Mouse (Mus musculus) liver, postnatal 0 days (tissue): ENCODE measurements at regions not wholly inside any gene's neighbourhood (a gene's known extent, or its start where the extent isn't known, plus 50 kb on each side); places are given as distances from the start of the nearest gene placed in this dataset.

Experiments used
- ATAC-seq: fragments of 200-750 bp; cut with Nextera tagmentation; 2 replicates; pipeline ENCODE4 v1.8.0; 2017; ENCODE audit warnings: mild to moderate bottlenecking, moderate library complexity
- DNase-seq: peaks from one replicate; pipeline ENCODE4 v3.0.0-alpha.2; 2016
- H3K27ac ChIP-seq: fragments of 300-500 bp; sonication (generic); 2 replicates; pipeline ENCODE4 v1.5.1; 2014; ENCODE audit warnings: antibody characterized with exemption, moderate library complexity, mild to moderate bottlenecking, low read depth
- H3K27me3 ChIP-seq: fragments of 300-500 bp; sonication (generic); 2 replicates; pipeline ENCODE4 v1.6.1; 2014; ENCODE audit warnings: low read length, control low read depth, mixed read lengths; ENCODE audit not compliant: insufficient read depth
- H3K36me3 ChIP-seq: fragments of 300-500 bp; sonication (generic); replicated peaks from 2 replicates; pipeline ENCODE4 v1.6.1; 2014; ENCODE audit warnings: mild to moderate bottlenecking, control low read depth, low read length, moderate library complexity, mixed read lengths; ENCODE audit not compliant: insufficient read depth
- H3K4me1 ChIP-seq: fragments of 300-500 bp; sonication (generic); 2 replicates; pipeline ENCODE4 v1.6.1; 2014; ENCODE audit warnings: antibody characterized with exemption, mild to moderate bottlenecking, control low read depth; ENCODE audit not compliant: insufficient read depth
- H3K4me2 ChIP-seq: fragments of 300-500 bp; sonication (generic); 2 replicates; pipeline ENCODE4 v1.6.1; 2014; ENCODE audit warnings: low read depth, mild to moderate bottlenecking, low read length, moderate library complexity, mixed read lengths
- H3K4me3 ChIP-seq: fragments of 300-500 bp; sonication (generic); 2 replicates; pipeline ENCODE4 v1.5.1; 2014; ENCODE audit warnings: low read depth, low read length
- H3K9ac ChIP-seq: fragments of 300-500 bp; sonication (generic); replicated peaks from 2 replicates; pipeline ENCODE4 v1.6.1; 2014; ENCODE audit warnings: mild to moderate bottlenecking, moderate library complexity
- H3K9me3 ChIP-seq: fragments of 300-500 bp; sonication (generic); 2 replicates; pipeline ENCODE4 v1.6.1; 2016; ENCODE audit warnings: mild to moderate bottlenecking, control low read depth, low read length, mixed read lengths
- CTCF ChIP-seq: sonication (generic); IDR thresholded peaks from 2 replicates; pipeline ENCODE4 v1.5.1; 2016; ENCODE audit warnings: antibody characterized with exemption, low read depth
- EP300 ChIP-seq: IDR thresholded peaks from 2 replicates; pipeline ENCODE4 v1.6.1; 2016; ENCODE audit warnings: antibody characterized with exemption, low read depth, mild to moderate bottlenecking
- WGBS: fragments of 180-500 bp; shearing (Covaris S2); extraction: QIAGEN DNeasy Blood & Tissue Kit; methylation state at CpG from one replicate; pipeline ENCODE4 v1.1.7; 2014; ENCODE audit not compliant: insufficient replicate concordance; 5-methylcytosine and 5-hydroxymethylcytosine counted together

DNA sequence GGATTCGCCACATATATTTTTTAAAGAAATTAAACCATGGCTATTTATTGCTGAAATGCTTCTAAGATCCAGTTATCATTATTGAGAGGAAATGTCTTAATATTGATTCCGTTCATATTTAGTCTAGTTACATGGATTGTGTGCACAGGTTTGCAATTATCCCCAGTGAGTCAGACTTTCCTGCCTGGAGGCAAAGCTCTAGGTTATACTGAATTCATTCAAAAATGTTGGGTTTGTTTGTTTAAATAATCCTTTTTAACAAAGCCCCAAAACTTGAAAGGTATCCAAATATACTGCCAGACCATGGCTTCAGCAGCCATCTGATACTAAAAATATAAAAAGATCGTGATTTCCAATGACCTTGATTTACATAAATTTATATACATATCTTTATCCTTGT, 122.5 kb downstream of the 1700020N01Rik start:
- ATAC-seq = no peak
- Histone ChIP-seq H3K27me3 (no peaks in the 10 kb centered on the region), H3K4me2 (no peak overlapping the region), H3K9me3 (no peaks in the 10 kb centered on the region), H3K4me3 (no peak overlapping the region), H3K27ac (no peak overlapping the region), H3K36me3 (no peaks in the 10 kb centered on the region), H3K4me1 (no peaks in the 10 kb centered on the region), H3K9ac (no peak overlapping the region)
- WGBS = 77% methylated on average over 3 of the region's 3 CpGs
- TF ChIP-seq EP300 = no peak
- TF ChIP-seq CTCF = no peak
- DNase-seq = no peak

DNA sequence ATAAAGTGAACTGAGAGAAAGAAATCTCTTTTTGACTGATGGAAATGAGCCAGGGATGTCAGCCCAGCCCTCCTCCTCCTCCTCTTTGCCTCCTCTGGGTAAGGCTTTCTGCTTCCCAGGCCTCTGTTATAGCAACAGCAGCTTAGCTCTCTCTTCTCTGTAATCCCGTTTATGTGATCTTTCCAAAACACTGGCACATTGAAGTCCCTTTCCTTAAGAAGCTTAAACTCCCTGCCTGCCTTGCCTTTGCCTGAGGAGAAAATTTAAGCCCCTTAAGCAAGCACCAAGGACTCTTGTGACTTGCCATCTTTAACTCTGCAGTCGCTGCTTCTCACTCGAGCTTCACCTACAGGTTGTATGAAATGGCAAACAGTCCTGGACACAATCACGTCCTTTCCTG, 125.2 kb downstream of the 1700020N01Rik start:
- Histone ChIP-seq H3K27me3 (no peaks in the 10 kb centered on the region), H3K4me2 (no peak overlapping the region), H3K4me3 (no peak overlapping the region), H3K4me1 (no peaks in the 10 kb centered on the region), H3K9ac (no peak overlapping the region), H3K27ac (no peak overlapping the region), H3K36me3 (no peaks in the 10 kb centered on the region), H3K9me3 (no peaks in the 10 kb centered on the region)
- no peak for ATAC-seq
- 66% methylated on average over 4 of the region's 4 CpGs for WGBS
- TF ChIP-seq CTCF (no peak), EP300 (no peak)
- DNase-seq = no peak

DNA sequence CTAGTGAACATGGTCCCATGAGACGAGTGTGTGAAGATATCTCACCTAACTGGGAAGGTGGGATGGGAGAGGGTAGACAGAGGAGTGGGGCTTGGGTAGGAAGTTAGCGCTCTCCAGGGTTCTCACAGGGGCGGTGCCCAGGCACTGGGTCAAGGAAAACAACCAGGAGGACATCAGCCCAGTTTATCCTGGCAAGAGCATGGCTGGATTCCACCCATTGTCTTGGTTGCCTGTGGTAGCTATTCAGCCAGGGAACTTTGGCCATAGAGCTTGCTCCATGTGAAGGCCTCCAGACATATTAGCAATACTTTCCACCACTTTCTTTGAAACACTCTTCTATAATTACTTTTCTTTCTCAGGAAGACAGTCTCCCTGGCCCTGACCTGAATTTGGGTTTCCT, 131.4 kb downstream of the 1700020N01Rik start:
- Histone ChIP-seq H3K27me3 (no peaks in the 10 kb centered on the region), H3K36me3 (no peaks in the 10 kb centered on the region), H3K27ac (no peak overlapping the region), H3K4me3 (no peak overlapping the region), H3K9ac (no peak overlapping the region), H3K4me1 (no peaks in the 10 kb centered on the region), H3K9me3 (no peaks in the 10 kb centered on the region), H3K4me2 (no peak overlapping the region)
- DNase-seq (no peak), ATAC-seq (no peak)
- 67% methylated on average over 3 of the region's 3 CpGs for WGBS
- TF ChIP-seq CTCF (no peak), EP300 (no peak)

DNA sequence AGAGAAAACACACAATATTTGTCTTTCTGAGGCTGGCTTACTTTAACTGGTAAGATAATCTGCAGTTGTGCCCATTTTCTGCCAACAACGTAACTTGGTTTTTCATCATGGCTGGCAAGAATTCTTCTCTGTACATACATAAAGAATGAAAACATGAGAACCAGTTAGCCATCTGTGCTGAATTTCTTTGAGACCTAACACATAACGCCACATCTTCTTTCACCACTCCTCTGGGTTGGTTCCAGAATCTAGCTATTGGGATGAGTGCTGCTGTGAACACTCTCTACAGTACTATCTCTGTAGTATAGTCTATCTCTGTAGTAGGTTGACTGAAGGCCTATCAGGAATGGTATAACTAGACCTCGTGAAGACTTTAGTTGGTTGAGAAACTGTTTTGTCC, 132.1 kb downstream of the 1700020N01Rik start:
- 77% methylated on average over 3 of the region's 3 CpGs for WGBS

DNA sequence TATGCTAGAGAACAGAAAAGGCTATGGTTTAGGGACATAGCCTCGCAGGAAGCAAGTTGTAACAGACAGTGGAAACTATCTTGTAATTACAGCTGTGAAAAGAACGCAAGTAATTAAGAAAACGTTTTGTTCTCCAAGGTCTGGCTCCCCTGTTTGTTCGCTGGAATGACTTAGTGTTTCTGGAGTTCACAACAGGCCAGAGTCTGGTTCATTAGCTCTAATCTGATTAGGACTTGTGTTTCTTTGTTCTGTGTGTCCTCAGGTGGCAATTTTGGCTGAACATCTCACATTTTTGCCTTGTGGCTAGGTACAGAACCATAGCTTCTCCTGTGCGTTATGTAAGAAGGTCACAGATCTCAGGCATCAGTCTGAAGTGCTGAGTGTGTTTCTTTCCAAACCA, 141.7 kb upstream of the Sgk1 start:
- no peak for ATAC-seq

More for the DNA sequence above, 132.1 kb downstream of the 1700020N01Rik start:
- Histone ChIP-seq H3K4me3 (no peak overlapping the region), H3K9ac (no peak overlapping the region), H3K9me3 (no peaks in the 10 kb centered on the region), H3K27ac (no peak overlapping the region), H3K4me1 (no peaks in the 10 kb centered on the region), H3K4me2 (no peak overlapping the region), H3K36me3 (no peaks in the 10 kb centered on the region), H3K27me3 (no peaks in the 10 kb centered on the region)
- DNase-seq (no peak), ATAC-seq (no peak)
- no peak for TF ChIP-seq EP300
- TF ChIP-seq CTCF = no peak

DNA sequence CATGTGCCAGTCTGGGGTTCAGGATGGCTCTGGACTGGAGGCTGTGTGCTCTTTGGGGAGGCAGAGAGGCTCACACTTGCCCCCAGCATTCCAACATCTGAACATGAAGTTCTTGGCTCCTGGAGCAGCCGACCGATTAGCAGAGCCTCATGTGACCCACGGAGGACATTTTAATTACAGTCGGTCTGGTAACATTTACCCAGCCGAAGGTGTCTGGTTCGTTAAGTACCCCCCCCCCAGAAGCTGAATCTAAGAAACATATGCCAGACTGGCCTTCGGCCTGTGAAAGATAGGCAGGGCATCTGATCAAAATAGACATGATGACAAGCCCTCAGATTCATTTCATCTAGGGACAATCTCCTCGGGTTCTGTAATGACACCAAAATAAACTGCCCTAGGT, 140.4 kb upstream of the Sgk1 start:
- TF ChIP-seq EP300 = no peak
- no peak for TF ChIP-seq CTCF
- no peak overlapping the region for H3K9ac ChIP-seq
- no peaks in the 10 kb centered on the region for H3K9me3 ChIP-seq
- WGBS = 73% methylated on average over 8 of the region's 8 CpGs
- ATAC-seq (no peak), DNase-seq (no peak)
- no peaks in the 10 kb centered on the region for H3K36me3 ChIP-seq
- H3K4me3 ChIP-seq = no peak overlapping the region
- H3K27me3 ChIP-seq = no peaks in the 10 kb centered on the region
- H3K4me2 ChIP-seq = no peak overlapping the region
- no peak overlapping the region for H3K27ac ChIP-seq
- H3K4me1 ChIP-seq = no peaks in the 10 kb centered on the region

More for the DNA sequence above, 141.7 kb upstream of the Sgk1 start:
- TF ChIP-seq EP300 = no peak
- no peak for TF ChIP-seq CTCF
- 52% methylated on average over 5 of the region's 5 CpGs for WGBS
- Histone ChIP-seq H3K36me3 (no peaks in the 10 kb centered on the region), H3K9ac (no peak overlapping the region), H3K4me2 (no peak overlapping the region), H3K27me3 (no peaks in the 10 kb centered on the region), H3K9me3 (no peaks in the 10 kb centered on the region), H3K27ac (no peak overlapping the region), H3K4me1 (no peaks in the 10 kb centered on the region), H3K4me3 (no peak overlapping the region)
- no peak for DNase-seq

DNA sequence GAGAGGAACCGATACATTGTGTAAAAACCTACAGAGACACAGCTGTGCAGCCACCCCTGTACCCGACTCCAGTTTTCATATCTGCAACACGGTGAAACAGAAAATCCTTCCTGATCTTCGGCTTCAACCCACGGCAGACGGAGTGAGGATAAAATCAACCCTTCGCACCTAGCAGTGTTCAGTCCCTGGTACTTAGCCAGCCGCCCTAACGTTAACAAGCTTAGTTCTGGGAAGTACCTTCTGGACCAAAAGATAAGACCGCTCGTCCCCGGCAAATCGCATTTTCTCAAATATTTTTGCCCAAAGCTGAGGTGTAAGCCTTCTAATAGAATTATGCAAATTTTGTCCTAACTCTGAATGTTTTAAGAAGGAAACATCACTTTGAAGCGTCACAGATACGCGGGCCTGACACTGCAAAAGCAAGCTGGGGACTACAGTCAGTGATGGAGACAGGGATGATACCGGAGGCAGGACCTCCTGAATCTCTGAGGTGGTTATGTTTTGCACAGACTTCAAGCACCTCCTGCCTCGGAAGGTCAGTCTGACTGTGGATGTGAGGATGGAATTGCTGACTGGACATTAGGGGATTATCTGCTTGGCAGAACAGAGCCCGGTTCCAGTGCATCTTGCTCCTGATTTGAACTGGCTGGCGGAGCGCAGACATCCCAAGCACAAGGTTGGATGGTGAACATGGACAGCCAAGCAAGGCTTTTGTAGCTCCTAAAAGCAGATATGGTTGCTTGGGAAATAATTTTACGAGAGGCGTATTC, 139.8 kb upstream of the Sgk1 start:
- 82% methylated on average over 23 of the region's 23 CpGs for WGBS
- TF ChIP-seq EP300 (no peak), CTCF (no peak)

More for the DNA sequence above, 139.8 kb upstream of the Sgk1 start:
- no peaks in the 10 kb centered on the region for H3K36me3 ChIP-seq
- H3K27me3 ChIP-seq = no peaks in the 10 kb centered on the region
- no peaks in the 10 kb centered on the region for H3K4me1 ChIP-seq
- ATAC-seq = no peak
- H3K4me3 ChIP-seq = no peak overlapping the region
- no peak overlapping the region for H3K27ac ChIP-seq
- H3K9ac ChIP-seq = no peak overlapping the region
- H3K4me2 ChIP-seq = no peak overlapping the region
- DNase-seq = no peak
- no peaks in the 10 kb centered on the region for H3K9me3 ChIP-seq
